Mouse (Mus musculus) telencephalon, adult 2 months (tissue): ENCODE measurements around the gene Celsr3.
A peak's percentile ranks its signal among the peaks of the same experiment; 100 is the strongest.

Source experiments
- DNase-seq: peaks from one replicate; pipeline ENCODE4 v3.0.0-alpha.2; 2011; ENCODE audit warnings: low read depth, low spot score

The Celsr3 gene

GRCm38 (mm10) chr9:108854241-108854696, 28.1 kb downstream of the Celsr3 start:
- peak; percentile 69 for DNase-seq

- DNase-seq = no peak
Measured at GRCm38 (mm10) chr9:108855335-108855734, 29.2 kb downstream of the Celsr3 start.

- DNase-seq = no peak
Measured at GRCm38 (mm10) chr9:108858792-108859527, 32.8 kb downstream of the Celsr3 start.
